Mouse (Mus musculus) neutrophil, adult 65 days (primary cell): Measurements from ENCODE around the gene Popdc3. TPM values are rescaled to one million over a fixed set of nuclear protein-coding genes. Genes with fewer than 3 reads are reported as not detected.

Experiments
- total RNA-seq: library from RNA; stranded (reverse); gene quantifications from 2 replicates; pipeline ENCODE4 v1.2.4, GENCODE M21; 2023

Gene Popdc3
- total RNA-seq: not detected in 2 replicates

DNA sequence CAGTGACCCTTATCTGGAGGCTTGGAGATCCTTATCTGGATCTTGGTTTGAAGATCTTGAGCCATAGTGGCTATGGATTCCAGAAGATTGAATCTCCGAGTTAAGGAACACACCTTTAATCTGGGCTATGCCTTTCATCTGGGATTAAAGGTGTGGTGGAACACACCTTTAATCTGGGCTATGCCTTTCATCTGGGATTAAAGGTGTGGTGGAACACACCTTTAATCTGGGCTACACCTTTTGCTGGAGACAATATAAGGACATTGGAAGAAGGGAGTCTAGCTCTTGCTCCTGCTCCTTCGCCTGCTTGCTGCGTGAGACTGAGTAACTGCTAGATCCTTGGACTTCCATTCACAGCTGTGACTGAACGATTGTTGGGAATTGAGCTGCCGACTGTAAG, at the start of gene Popdc3:
Popdc3 (plus strand) TSS at position 301 of the 400 bp plus-strand sequence.

DNA sequence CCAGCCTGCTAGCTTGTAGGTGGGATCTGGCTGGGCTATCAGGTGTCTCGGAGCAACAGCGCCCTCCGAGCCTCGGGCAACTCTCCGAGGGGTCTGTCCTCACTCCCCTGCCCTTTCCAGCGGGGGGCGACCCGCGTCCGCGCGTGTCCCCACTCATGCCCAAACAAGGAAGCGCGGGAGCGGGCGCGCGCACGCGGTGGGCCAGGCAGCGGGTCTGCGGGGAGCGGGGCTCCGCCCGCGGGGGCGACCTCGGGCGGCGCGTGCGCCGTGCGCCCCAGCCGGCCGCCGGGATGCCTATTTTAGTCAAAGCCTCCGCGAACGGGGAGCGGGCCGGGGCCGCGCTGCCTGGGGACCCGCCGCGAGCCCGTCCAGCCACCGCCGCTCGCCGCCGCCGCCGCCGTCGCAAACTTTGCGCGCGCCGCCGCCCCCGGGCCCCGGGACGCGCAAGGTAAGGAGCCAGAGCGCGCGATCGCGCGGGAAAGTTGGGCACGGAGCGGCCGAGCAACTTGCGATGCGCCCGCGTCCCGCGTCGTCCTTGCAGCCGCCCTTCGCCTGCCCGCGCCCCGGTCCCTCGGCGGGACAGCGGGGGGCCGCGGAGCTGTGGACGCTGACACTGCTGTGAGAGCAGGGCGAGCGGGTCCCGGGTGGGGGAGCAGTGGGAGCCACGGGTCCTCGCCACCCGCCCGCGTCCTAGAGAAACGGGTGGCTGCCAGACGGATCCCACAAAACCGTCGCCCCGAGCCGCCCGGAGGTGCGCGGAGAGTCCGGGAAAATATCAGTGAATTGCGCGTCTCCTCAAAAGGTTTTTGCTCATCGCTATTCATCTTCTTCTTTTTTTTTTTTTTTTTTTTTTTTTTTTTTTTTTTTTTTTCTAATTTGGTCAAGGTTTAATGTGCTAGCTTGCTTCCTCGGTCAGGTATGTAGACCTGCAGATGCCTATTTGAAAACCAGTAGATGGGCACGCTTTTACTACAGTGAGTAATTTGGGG, 157.8 kb downstream of the Popdc3 start, which contains the start of gene Bves:
Bves (plus strand) TSS at position 339 of the 989 bp plus-strand sequence.

Other genes starting within 250 kb of the Popdc3 start
- gene Prep, start 110.9 kb upstream of the Popdc3 start, total RNA-seq: 6.1 and 6.4 TPM in 2 replicates
- gene Bves, start 157.7 kb downstream of the Popdc3 start, total RNA-seq: not detected in 2 replicates